Mouse (Mus musculus) regulatory T cell (primary cell): ENCODE results near the gene Chrm2.

Source experiments
- in situ Hi-C: fragments of 300-600 bp; cut with MboI, MseI; formaldehyde crosslinking; loops from one replicate; pipeline ENCODE4 v1.15.1; 2025; ENCODE audit warnings: high pct_unique_total_duplicates

The Chrm2 gene

GRCm38 (mm10) chr6:36516508-36516907 is 128.6 kb downstream of the Chrm2 start:
- in situ Hi-C loops = no loop called here

- in situ Hi-C loops = no loop called here
Measured at GRCm38 (mm10) chr6:36517242-36517641, 129.4 kb downstream of the Chrm2 start.

- in situ Hi-C loops = no loop called here
Measured at GRCm38 (mm10) chr6:36523599-36523998, 135.7 kb downstream of the Chrm2 start.

- in situ Hi-C loops = no loop called here
Measured at GRCm38 (mm10) chr6:36528509-36528908, 140.6 kb downstream of the Chrm2 start.

- in situ Hi-C loops = no loop called here
Measured at GRCm38 (mm10) chr6:36541247-36541646, 153.4 kb downstream of the Chrm2 start.

GRCm38 (mm10) chr6:36566886-36567285 is 179.0 kb downstream of the Chrm2 start:
- in situ Hi-C loops = no loop called here
